Mouse (Mus musculus): Measurements from ENCODE around the gene Cd300e.

- TF ChIP-seq EP300 (IDR thresholded peaks at IDR 0.05): no peak
- TF ChIP-seq CTCF (IDR thresholded peaks at IDR 0.05): no peak
These were observed 7.4 kb downstream of the Cd300e start for GRCm38 (mm10) chr11:115054537-115054936.
